Mouse (Mus musculus): ENCODE results near the gene Rrp1b. TPM values are rescaled to one million over a fixed set of nuclear protein-coding genes. Genes with fewer than 3 reads are reported as not detected.
"Not testable (repeated sequence)": the region's sequence is repeated elsewhere in the genome, so short reads cannot be mapped to it uniquely, and the experiment has no call there.

Gene Rrp1b
- polyA plus RNA-seq, 1 experiment: not detected

GRCm38 (mm10) chr17:32091032-32091363 lies 55.1 kb downstream of the Rrp1b start:
- Histone ChIP-seq H3K4me1 (ENCODE audit: control insufficient read depth, insufficient read depth, low read length) (peaks cover 7% of the 10 kb centered on the region), H3K27ac (ENCODE audit: insufficient read depth, low read depth, low read length) (peak overlapping the region; percentile 58; the same call in 1 of the 2 replicates), H3K4me3 (ENCODE audit: insufficient read depth, low read depth, low read length) (peak overlapping the region; percentile 31)
- 12% methylated on average over 1 of the region's 1 CpGs for WGBS
- no peak for TF ChIP-seq POLR2A (IDR thresholded peaks at IDR 0.05; ENCODE audit: insufficient read depth, low read depth, low read length)
- no peak for TF ChIP-seq CTCF (IDR thresholded peaks at IDR 0.05; ENCODE audit: insufficient read depth, low read depth, low read length)

- WGBS: 6% methylated on average over 16 of the region's 16 CpGs
- Histone ChIP-seq H3K27ac (ENCODE audit: insufficient read depth, low read depth, low read length) (peak overlapping the region; percentile 58), H3K4me3 (ENCODE audit: insufficient read depth, low read depth, low read length) (peak overlapping the region; percentile 31)
- not testable (repeated sequence) for H3K4me1 ChIP-seq (ENCODE audit: control insufficient read depth, insufficient read depth, low read length)
These were observed 55.7 kb downstream of the Rrp1b start for GRCm38 (mm10) chr17:32091364-32092240.

- no peak for TF ChIP-seq CTCF (IDR thresholded peaks at IDR 0.05; ENCODE audit: insufficient read depth, low read depth, low read length)
- no peak for TF ChIP-seq POLR2A (IDR thresholded peaks at IDR 0.05; ENCODE audit: insufficient read depth, low read depth, low read length)
- Histone ChIP-seq H3K4me3 (ENCODE audit: insufficient read depth, low read depth, low read length) (no peak overlapping the region), H3K27ac (ENCODE audit: insufficient read depth, low read depth, low read length) (0 out of 2 replicates have a peak overlapping the region, but pooled peaks have one; percentile 34), H3K4me1 (ENCODE audit: control insufficient read depth, insufficient read depth, low read length) (peaks cover 7% of the 10 kb centered on the region)
- 93% methylated on average over 1 of the region's 1 CpGs for WGBS
These were observed 56.3 kb downstream of the Rrp1b start for GRCm38 (mm10) chr17:32092241-32092619.

- WGBS: 83% methylated on average over 5 of the region's 5 CpGs
- H3K4me3 ChIP-seq (ENCODE audit: insufficient read depth, low read depth, low read length): no peak overlapping the region
- TF ChIP-seq CTCF (IDR thresholded peaks at IDR 0.05; ENCODE audit: insufficient read depth, low read depth, low read length) (no peak), POLR2A (IDR thresholded peaks at IDR 0.05; ENCODE audit: insufficient read depth, low read depth, low read length) (no peak)
- H3K27ac ChIP-seq (ENCODE audit: insufficient read depth, low read depth, low read length): no peak overlapping the region
- peaks cover 7% of the 10 kb centered on the region for H3K4me1 ChIP-seq (ENCODE audit: control insufficient read depth, insufficient read depth, low read length)
These were observed 57.0 kb downstream of the Rrp1b start for GRCm38 (mm10) chr17:32092895-32093294.

GRCm38 (mm10) chr17:32097676-32098075 lies 61.8 kb downstream of the Rrp1b start:
- Histone ChIP-seq H3K4me3 (ENCODE audit: insufficient read depth, low read depth, low read length) (no peak overlapping the region), H3K27ac (ENCODE audit: insufficient read depth, low read depth, low read length) (no peak overlapping the region), H3K4me1 (ENCODE audit: control insufficient read depth, insufficient read depth, low read length) (peaks cover 13% of the 10 kb centered on the region)
- TF ChIP-seq CTCF (IDR thresholded peaks at IDR 0.05; ENCODE audit: insufficient read depth, low read depth, low read length): no peak
- TF ChIP-seq POLR2A (IDR thresholded peaks at IDR 0.05; ENCODE audit: insufficient read depth, low read depth, low read length): no peak
- 79% methylated on average over 1 of the region's 1 CpGs for whole genome bisulfite sequencing

GRCm38 (mm10) chr17:32098905-32099304 lies 63.0 kb downstream of the Rrp1b start:
- 97% methylated on average over 6 of the region's 6 CpGs for WGBS
- not testable (repeated sequence) for H3K4me3 ChIP-seq (ENCODE audit: insufficient read depth, low read depth, low read length); H3K27ac ChIP-seq (ENCODE audit: insufficient read depth, low read depth, low read length)

GRCm38 (mm10) chr17:32099574-32099942 lies 63.7 kb downstream of the Rrp1b start:
- peaks cover 13% of the 10 kb centered on the region for H3K4me1 ChIP-seq (ENCODE audit: control insufficient read depth, insufficient read depth, low read length)
- no peak overlapping the region for H3K27ac ChIP-seq (ENCODE audit: insufficient read depth, low read depth, low read length)
- TF ChIP-seq POLR2A (IDR thresholded peaks at IDR 0.05; ENCODE audit: insufficient read depth, low read depth, low read length) (no peak), CTCF (IDR thresholded peaks at IDR 0.05; ENCODE audit: insufficient read depth, low read depth, low read length) (no peak)
- WGBS: 43% methylated on average over 8 of the region's 8 CpGs
- H3K4me3 ChIP-seq (ENCODE audit: insufficient read depth, low read depth, low read length): peak overlapping the region; percentile 49

More at GRCm38 (mm10) chr17:32098905-32099304, 63.0 kb downstream of the Rrp1b start:
- H3K4me1 ChIP-seq (ENCODE audit: control insufficient read depth, insufficient read depth, low read length): peaks cover 13% of the 10 kb centered on the region

- TF ChIP-seq POLR2A (IDR thresholded peaks at IDR 0.05; ENCODE audit: insufficient read depth, low read depth, low read length) (no peak), CTCF (IDR thresholded peaks at IDR 0.05; ENCODE audit: insufficient read depth, low read depth, low read length) (no peak)
- no peak overlapping the region for H3K27ac ChIP-seq (ENCODE audit: insufficient read depth, low read depth, low read length)
- H3K4me3 ChIP-seq (ENCODE audit: insufficient read depth, low read depth, low read length): peak overlapping the region; percentile 49
- H3K4me1 ChIP-seq (ENCODE audit: control insufficient read depth, insufficient read depth, low read length): peaks cover 13% of the 10 kb centered on the region
- whole genome bisulfite sequencing: 2% methylated on average over 44 of the region's 44 CpGs
These were observed 64.2 kb downstream of the Rrp1b start for GRCm38 (mm10) chr17:32099943-32100586.

GRCm38 (mm10) chr17:32103054-32103453 lies 67.2 kb downstream of the Rrp1b start:
- H3K27ac ChIP-seq (ENCODE audit: insufficient read depth, low read depth, low read length): no peak overlapping the region
- TF ChIP-seq POLR2A (IDR thresholded peaks at IDR 0.05; ENCODE audit: insufficient read depth, low read depth, low read length) (no peak), CTCF (IDR thresholded peaks at IDR 0.05; ENCODE audit: insufficient read depth, low read depth, low read length) (no peak)
- H3K4me1 ChIP-seq (ENCODE audit: control insufficient read depth, insufficient read depth, low read length): peaks cover 13% of the 10 kb centered on the region
- WGBS: 37% methylated on average over 4 of the region's 4 CpGs
- no peak overlapping the region for H3K4me3 ChIP-seq (ENCODE audit: insufficient read depth, low read depth, low read length)

All from olfactory bulb, adult 2 months (tissue).